Mouse (Mus musculus) adrenal gland, postnatal 10 days (tissue): ENCODE measurements around the gene Tmem43. TPM values are rescaled to one million over a fixed set of nuclear protein-coding genes. Genes with fewer than 3 reads are reported as not detected.
A peak's percentile ranks its signal among the peaks of the same experiment; 100 is the strongest.
"Not testable (repeated sequence)": the region's sequence is repeated elsewhere in the genome, so short reads cannot be mapped to it uniquely, and the experiment has no call there.

ENCODE experiments used
- DNase-seq: peaks from one replicate; pipeline ENCODE4 v3.0.0; 2021; ENCODE audit warnings: mixed read lengths
- long read RNA-seq, 2 experiments: library from polyadenylated mRNA; stranded (forward); transcript quantifications; one replicate each; pipeline ENCODE4 v2.0.0; 2021
- total RNA-seq, 2 experiments: library from RNA; stranded (reverse); gene quantifications; 2 replicates each; pipeline ENCODE4 v1.2.3; 2021

The Tmem43 gene
- total RNA-seq = 10 to 100 TPM; 25.6 to 35.3 TPM
- long read RNA-seq, experiment 1, transcript Tmem43-201 (12 exons, 2,903 nt) = major isoform, 9 of 21 reads
- long read RNA-seq, experiment 1, partial matches to known transcripts = 12 of 21 reads
- long read RNA-seq, experiment 1, other reads (novel, unspliced or antisense) = 0 of 21 reads
- long read RNA-seq, experiment 2, transcript Tmem43-201 (12 exons, 2,903 nt) = major isoform, 15 of 17 reads
- long read RNA-seq, experiment 2, partial matches to known transcripts = 1 of 17 reads
- long read RNA-seq, experiment 2, other reads (novel, unspliced or antisense) = 1 of 17 reads

DNA sequence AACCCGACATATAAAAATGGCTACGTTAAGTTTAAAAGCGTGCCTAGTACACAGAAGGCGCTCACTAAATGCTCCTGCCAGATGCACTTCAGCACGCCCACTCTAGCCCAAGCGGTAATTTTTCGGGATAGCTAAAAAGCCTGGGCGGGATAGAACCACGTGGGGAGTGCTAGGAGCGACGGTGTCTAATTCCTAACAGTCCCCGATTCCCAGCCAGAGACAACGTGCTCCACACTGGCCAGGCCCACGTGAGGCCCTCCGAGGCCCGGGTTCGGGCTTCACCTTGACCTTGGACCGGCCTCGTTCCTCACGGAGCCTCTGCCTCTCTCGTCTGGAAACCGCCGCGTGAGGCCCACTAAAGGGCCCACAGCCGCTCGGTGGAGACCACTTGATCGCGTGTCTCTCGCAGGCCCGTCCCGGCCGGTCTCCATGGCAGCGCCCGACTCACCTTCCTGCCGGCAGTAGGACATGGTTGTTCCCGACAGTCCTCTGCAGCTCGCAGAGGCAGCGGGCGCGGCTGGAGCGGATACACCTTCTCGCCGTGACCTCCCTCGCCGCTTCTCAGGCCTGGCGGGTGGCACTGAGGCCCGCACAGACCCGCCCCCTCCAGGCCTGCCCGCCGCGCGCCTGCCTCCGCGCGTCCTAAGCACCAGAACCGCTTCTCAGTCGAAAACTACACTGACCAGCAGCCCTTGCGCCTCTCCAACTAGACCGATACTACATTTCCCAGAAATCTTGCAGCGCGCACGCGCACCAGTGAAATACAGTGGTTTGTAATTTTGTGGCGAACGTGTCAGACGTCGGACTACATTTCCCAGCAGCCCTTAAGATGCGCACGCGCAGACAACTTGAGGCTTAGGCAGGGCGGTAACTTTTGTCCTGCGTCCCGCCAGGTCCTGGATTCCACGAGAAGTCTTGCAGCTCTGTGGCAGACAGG is at the start of gene Tmem43, which contains the start of gene Chchd4:
Gene Tmem43 (plus strand): TSS at position 836 of the 937 bp plus-strand sequence.
Gene Chchd4 (minus strand): TSS at position 679 of the 937 bp plus-strand sequence.
- DNase-seq = peak; percentile 97

DNA sequence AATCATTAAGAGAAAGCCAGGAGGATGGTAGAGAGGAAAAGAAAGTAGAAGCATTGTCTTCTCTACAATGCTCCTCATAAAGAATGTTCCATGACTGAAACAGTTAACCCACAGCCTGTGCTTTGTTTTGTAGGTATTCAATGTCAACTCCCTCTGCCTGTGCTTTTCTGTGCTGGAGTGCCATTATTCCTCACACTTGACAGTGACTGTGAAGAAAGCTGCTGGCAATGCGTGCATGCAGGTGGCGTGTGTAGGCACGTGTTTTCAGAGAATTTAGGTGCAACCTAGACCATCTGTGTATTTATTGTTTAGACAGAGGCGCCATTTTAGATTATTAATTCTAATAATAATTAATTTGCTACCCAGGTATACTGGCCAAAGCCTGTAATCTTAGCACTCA is 49.4 kb upstream of the Tmem43 start:
- DNase-seq = no peak

DNA sequence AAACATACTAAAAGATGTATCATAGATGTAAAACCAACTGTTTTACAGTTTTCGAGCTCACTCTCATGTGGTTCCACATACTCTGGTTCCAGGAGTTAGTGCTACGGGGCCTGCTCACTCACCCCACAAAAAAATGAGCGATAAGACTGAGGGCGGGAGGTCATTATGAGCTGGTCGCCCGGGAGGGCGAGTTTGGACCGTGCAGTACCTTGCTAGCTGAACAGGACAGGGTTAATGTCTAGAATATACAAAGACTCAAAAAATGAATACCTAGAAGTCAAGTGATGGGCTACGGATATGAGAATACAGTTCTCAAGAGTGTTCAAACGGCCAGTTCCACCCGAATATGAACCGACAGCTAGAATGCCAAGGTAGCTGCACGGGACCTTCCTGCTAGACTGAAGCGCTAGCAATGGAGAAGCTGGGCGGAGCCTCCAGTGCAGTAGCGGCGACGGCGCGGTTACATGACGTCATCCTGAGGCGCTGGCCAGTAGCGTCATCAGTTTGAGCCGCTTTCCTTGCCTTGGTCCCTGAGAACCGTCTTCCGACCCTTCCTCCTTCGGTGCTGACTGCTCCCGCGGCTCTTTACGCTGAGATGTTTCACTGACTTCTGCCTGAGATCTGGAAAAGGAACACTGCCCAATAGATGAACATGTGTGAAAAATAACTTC is 32.9 kb upstream of the Tmem43 start:
- DNase-seq = peak; percentile 97

DNA sequence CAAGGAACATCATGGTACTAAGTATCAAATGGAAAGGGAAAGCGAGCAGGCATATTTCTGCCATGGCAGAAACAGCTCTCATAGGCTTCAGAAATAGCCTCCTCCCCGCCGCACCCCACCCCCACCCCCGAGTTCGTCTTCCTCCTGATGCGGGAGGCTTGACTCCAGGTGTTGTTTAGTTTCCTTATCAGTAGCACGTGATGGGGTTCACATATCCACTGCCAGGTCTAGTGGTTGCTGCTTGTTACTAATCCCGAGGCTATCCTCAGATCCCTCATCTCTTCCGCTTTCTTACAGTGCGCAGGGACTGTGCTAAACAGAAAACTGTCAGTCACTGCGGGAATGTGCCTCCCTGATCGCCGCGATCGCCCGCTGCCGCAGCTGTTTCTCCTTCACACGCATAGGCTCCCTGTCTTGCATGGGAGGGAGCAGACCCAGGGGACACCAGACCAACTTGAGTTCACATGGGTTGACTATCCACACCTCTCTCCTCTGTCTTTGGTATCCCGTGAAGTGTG is 32.3 kb upstream of the Tmem43 start:
- no peak for DNase-seq

DNA sequence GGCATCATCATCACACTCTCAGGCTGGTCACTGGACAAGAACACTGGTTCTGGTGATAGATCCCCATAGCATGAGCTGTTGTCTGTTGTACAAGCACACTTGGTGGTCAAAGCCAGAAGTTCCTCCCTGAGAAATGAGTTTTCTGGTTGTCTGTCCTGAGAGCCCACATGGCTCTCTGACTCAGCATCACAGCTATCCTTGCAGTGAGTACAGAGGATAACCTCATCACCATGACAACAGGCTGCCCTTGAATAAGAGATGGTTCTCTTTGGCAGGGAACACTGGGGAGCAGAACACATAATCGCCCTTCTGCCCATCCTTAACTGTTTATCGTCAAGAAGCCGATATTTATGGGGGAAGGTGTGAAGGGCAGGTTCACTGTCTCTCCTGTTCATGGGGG is 28.2 kb upstream of the Tmem43 start:
- DNase-seq = no peak

DNA sequence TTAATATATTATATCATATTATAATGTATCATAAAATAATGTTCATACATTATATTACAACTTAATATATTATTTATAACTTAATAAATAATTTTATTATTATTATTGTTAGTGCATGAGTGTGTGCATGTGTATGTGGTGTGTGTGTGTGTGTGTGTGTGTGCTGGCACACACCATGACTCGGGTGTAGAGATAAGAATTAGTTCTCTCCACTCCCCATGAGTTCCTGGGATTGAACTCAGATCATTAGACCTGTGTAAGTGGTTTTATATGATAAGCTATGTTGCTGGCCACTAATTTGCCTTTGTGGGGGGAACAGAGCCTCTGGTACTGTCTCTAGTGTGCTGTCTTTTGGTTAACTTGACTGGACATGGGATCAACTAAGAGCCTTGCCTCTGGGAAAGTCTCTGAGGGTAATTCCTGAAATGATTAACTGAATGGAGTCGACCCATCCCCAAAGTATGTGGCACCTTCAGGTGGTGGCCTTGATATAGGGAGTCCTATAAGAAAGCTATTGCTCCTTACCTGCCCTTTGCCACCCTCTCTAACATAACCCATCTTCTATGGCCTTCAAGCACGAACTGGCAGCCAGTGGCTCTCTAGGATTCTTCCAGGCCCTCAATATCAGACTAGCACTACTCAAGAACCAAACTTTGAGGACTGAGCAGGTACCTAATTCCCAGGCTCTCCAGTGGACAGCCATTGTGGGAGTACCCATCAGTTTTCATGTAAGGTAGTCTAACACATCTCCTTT is 23.9 kb upstream of the Tmem43 start:
- no peak for DNase-seq

DNA sequence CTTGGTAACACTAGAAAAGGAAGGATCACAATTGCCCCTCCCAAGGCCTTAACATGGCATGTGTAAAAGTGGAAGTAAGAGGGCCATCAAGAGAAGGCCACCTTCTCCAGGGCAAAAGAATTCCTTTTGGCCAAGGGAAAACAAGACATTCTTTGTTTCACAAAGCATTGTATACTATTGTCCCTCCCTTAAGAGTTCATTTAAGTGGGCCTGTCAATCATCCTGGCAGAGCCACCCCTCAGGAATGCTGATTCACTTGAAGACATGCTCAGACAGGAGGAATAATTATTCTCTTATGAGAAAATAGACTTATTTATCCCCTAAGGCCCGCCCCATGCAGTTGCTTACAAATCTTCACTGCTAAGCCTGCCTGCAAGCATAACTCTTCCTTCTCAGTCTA is 21.4 kb upstream of the Tmem43 start:
- DNase-seq = no peak

DNA sequence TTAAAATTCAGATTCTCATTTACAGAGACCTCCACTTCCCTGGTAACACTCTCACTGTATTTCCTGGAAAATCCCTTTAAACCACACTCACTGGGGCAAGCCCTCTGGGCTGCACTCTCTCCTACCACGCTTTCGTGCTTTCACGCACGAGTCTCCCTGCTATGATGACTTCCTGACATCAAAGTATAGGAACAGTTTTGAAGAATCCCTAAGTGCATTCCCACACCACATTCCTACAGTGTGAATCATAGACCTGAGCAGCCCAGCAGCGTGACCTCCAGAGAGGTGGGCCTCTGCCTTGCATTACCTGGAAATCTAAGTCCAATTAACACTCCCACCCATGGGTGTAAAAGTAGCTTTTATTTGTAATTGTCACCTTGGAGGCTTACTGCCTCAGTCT is 19.0 kb upstream of the Tmem43 start:
- DNase-seq = no peak

DNA sequence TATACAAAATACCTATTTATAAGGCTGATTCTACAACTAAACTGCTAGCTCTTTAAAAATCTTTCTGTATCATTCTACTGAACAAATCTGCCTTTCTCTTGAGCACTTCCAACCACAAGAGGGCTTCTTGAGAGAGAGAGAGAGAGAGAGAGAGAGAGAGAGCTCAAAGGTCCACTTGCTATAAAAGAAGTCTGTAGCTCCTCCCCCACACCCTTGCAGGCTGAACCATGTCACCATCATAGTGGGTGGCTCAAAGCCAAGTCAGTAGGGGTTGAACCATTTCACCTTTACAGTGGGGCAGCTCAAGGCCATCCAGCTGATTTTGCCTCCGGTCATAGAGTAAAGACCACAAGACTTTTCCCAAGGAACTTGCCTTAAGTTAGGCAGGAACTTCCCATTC is 14.0 kb upstream of the Tmem43 start:
- peak; percentile 22 for DNase-seq

DNA sequence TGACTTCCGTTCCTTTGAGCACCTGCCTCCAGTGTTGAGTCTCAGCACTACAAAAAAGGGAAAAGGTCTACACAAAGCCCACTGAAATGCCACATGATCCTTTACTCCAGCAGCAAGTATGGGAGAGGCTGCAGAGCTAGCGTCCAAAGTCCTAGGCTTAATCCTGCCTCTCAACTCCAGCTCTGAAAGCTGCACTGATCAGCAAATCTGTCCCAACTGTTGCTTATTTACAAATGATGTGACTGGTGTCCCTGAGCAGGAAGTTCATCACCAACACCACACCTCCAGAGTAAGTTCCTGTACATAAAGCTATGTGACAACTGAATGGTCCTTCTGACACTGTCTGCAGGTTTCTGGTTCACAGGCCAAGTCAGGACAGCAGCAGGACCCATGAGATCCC is 7.7 kb upstream of the Tmem43 start:
- no peak for DNase-seq

DNA sequence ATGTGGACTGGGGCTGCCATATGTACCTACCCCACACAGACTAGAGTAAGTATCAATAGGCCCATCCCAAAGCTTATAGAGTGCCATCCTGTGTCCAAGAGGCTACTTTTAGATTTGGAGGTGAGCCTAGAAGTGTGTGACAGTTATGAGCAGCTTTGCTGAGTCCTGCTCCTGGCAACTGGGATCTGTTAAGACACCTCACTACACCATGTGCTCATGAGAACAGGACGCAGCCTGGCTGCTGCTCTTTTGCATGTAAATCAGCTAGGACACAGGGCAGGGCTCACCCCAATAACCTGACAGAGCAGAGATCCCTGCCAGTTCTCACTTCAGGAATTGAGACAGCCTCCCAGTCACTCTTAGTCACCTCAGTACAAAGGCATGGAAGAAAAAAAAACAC is 6.4 kb upstream of the Tmem43 start:
- DNase-seq = no peak

DNA sequence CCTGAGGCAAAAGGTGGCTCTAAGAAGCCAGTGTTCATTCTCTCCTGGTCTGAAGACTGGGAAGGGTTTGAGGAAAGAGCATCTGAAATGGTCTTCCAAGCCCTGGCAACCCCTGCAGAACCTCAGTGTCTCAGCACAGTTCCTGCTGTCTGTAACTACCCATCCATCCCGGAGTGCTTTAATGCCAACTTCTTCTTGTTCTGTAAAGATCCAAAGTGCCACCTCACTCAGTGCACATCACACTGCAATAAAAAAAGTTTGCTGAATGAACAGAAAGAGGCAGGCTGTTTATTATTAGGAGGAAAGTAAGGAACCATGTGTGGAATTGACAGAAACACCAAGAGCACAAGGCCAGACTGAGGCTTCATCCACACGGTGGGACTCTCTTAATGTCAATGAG is 2.8 kb upstream of the Tmem43 start:
- DNase-seq = no peak

DNA sequence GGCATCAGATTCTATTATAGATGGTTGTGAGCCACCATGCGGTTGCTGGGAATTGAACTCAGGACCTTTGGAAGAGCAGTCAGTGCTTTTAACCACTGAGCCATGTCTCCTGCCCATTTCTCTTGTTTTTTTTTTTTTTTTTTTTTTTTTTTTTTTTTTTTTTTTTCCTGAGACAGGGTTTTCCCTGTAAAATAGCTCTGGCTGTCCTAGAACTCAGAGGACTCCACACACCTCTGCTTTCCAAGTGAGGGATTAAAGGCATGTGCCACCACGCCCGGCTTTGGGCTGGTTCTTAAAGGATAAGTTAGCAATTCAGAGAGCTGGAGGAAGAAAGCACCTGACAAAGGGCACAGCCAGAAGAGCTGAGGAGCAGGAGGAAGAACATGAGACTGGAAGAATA is 2.1 kb upstream of the Tmem43 start:
- DNase-seq = not testable (repeated sequence)

DNA sequence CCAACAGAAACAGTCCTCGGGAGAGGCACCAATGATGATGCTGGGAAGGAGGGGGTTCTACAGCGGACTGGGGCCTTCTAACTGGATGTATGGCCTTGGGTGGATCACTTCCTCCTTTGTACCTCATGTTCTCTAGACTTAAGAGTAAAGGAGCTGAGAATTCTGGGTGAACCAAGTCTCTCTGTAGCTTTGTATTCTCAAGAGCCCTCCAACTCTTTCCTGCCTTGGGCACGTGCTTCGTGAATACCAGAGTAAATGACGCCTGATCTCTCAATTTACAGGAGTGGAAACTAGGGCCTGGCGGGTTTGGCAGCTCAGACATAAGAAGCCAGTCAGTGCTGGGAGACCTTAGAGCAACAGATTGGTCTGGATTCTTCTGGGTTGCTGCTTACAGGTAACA is 1.2 kb upstream of the Tmem43 start:
- DNase-seq = peak; percentile 10

DNA sequence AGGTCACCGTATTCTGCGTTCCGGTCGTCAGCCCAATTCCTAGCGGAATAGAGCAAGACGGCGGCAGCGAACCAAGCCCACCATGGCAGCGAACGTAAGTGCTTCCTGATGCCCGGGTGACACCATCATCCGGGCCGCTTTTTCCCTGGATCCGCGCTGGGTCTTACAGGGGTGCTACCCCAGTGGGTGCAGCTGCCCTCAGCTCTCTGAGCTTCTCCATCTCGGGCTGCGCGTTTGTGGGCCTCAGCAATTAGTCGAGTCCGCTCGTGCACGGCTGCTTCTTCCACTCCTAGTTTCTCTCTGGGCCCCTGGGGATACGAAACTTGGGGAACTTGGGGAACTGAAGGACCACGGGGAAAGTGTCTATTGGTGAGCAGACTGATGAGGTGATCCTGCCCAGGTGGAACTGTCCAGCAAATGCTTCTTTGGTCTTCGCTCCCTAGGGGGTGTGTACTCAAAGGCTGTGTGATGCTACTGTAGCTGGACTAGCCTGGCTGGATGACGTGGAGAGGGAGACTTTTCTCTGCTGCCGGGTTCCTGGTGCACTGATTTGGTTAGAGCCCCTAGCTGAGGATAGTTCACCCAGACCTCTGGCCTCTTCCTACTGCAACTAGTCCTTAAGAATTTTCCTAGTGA is 420 bp downstream of the Tmem43 start:
- DNase-seq = no peak

DNA sequence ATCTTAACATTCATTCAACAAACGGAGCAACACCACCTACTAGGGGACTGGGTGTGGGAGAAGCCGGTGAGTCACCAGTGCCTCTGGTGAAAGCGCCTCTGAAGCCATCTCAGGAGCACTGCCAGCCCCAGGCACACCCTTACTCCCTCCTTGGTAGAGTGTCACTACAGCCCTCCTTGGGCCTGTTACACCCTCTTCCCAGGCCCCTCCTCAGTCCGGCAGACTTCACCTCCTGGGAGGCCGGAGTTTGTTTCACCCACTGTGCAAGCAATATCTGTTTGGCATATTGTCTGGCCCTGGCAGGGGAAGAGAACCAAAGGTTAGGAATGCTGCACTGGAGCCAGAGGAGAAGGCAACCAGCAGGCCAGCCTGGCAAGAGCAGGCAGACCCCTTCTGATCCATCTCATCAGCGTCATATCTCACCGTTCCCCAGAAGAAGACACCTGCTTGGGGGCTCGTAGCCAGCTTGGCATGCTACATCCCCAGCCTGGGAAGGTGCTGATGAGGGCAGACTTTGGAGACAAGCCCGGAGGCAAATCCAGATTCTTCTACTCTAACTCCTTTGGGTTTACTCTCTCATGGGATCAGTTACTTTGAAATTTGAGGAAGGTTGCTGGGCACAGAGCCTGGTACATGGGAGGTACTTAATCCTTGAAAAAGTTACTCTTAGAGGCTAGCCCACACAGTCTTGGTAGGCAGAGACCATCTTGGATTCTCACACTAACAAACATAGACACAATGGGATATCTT is 1.1 kb downstream of the Tmem43 start:
- DNase-seq = peak; percentile 59

DNA sequence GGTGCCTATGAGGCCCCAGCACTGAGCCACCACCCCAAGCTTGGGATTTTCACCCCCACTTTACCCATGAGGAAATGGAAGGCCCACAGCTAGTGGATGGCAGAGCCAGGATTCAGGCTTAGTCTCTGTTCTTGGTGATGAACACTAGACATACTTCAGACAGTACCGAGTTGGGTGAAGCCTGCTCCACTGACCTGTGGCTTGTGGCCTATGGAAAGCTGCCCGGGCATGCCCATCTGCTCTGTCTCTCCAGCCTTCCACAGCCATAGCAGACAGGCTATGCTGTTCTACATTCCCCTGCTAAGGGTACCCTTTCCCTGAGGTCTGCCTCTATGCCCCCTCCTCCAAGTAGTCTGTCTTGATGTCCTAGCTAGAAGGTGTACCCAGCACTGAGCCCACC is 3.0 kb downstream of the Tmem43 start:
- DNase-seq = no peak

DNA sequence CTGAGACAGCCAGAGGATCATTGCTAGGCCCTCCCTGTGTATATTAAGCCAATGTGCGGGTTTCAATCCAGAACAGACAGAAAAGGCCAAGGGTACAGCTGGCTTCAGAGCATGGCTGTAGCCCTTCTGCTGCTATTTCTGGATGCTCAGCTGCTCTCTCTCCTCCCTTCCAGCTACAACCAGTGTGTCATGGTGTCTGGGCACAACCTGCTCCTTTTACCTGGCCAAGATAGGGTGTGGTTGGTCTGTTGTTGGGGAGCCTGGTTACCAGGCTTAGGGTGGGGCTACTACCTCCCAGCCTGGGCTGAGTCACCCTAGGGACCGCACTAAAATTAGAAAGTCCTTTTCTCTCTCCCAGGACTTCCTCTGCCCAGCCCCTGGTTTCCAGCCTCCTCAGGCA is 9.9 kb downstream of the Tmem43 start:
- no peak for DNase-seq

DNA sequence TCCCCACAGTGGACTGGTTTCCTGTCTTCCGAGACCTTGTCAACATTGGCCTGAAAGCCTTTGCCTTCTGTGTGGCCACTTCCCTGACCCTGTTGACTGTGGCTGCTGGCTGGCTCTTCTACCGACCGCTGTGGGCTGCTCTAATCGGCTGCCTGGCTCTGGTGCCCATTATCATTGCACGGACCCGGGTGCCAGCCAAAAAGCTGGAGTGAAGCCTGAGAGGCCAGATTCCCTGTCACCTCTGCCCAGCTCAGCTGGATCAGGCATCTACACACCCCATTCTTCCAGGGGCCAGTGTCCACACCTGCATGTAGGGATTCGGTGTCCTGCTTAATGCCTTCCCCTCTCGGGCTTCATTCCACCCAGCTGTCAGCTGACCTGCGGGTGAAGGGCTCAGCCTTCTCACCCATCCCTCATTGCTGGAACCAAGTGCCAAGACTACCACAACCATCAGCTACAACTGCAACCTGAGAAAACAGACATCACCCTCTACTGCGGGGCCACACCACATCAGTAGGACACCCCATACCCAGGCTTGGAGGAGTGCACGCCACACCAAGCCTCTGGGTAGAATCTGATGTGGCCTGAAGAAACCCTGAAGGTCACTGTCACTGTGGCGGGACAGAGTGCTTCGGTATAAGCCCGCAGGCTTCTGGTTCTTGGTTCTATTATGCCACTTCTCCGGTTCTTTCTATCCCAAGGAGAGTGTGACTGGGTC is 13.4 kb downstream of the Tmem43 start:
- no peak for DNase-seq
